Mouse (Mus musculus) adipocyte (in vitro differentiated cells): ENCODE data around the gene Btd.
A peak's percentile ranks its signal among the peaks of the same experiment; 100 is the strongest.
"Not testable (repeated sequence)": the region's sequence is repeated elsewhere in the genome, so short reads cannot be mapped to it uniquely, and the experiment has no call there.

ENCODE experiments used
- DNase-seq: peaks from one replicate; pipeline ENCODE4 v3.0.0-alpha.2; 2016; ENCODE audit warnings: low spot score

The Btd gene

DNA sequence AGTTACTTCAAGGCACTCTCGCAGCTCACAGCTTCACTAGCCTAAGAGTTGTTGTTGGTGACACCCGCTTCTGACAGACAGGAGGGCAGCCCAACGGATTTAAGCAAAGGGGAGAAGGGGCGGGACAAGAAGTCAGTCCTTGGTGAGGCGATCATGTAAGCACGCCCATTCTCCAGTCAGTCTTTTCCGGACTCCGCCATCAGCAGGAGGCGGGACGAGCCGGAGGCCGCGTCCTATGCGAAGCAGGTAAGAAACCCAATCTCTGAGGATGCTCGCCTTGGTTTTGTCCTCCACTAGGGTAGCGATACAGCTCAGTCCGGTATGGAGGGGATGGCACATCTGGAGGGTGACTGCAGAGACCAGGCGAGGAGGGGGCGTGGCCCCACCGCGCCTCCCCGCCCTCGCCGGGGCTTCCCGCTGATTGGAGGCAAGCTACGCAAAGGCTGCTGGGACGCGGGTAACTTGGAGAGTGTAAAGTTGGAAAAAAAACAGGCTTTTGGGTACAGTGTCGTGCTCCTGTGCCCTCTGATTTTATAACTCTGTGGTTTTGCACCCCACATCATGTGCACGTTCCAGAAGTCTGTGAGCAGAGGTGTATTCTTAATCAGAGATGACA lies at the start of gene Btd, which contains the start of gene Hacl1:
Btd (plus strand) TSS at position 139 of the 616 bp plus-strand sequence.
Hacl1 (minus strand) TSS at position 397 of the 616 bp plus-strand sequence.
- DNase-seq, result peak; percentile 96

DNA sequence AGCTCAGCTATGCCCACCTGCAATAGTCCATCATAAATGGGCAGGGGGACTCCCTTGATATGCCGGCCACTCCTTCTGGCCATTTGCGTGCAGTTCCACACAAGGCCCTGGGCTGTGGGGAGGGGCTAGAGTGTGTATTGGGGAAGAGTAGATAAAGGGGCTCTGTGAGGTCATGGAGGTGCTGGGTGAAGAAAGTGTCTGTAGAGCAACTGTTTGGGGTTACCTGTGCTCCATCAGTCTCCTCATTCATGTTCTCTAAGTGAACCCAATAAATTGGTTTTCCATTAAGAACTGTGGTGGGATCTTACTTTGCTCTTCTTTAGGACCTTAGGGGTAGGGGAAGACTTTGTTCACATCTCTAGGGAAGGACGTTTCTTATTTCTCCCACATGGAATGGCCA lies 49.6 kb upstream of the Btd start, which contains the start of gene Colq:
Colq (minus strand) TSS at position 101 of the 400 bp plus-strand sequence.
- no peak for DNase-seq

DNA sequence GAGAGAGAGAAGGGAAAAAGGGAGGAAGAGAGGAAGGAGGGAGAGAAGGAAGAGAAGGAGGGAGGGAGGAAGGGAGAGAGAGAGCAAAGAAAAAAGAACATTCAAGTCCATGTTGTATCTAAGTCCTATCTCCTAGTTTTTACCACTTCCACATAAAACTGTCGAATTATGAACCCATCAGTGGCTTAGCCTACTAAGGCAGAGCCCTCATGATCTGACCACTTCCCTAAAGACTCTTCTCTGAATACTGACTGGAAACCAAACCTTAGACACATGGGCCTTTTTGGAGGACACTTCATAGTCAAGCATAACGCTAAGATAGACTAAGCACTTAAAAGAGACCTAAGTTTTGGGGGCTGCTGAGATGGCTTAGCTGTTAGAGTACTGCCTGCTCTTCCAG lies 47.8 kb upstream of the Btd start:
- no peak for DNase-seq

GRCm38 (mm10) chr14:31594693-31595092 lies 46.1 kb upstream of the Btd start:
- DNase-seq, result no peak

DNA sequence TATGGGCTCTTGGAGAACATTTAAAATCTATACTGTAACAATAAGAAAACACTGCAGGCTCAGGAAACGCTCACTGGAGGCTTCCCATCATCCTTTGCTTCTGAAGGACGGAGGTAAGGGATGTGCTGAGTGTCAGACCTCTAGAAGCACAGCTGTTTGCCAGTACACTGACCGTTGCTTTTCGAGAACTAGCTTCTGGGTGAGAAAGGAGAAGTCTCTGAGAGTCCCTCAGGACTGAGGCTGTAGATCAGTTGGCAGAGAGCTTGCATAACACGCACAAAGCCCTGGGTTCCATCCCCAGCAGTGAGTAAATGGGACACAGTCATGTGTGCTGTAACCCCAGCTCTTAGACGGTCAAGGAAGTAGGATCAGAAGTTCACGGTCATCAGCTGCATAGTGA lies 44.4 kb upstream of the Btd start:
- DNase-seq, result no peak

GRCm38 (mm10) chr14:31597446-31597845 lies 43.4 kb upstream of the Btd start:
- DNase-seq, result no peak

GRCm38 (mm10) chr14:31601908-31602615 lies 38.8 kb upstream of the Btd start:
- DNase-seq, result no peak

- DNase-seq, result not testable (repeated sequence)
These were observed 38.2 kb upstream of the Btd start for GRCm38 (mm10) chr14:31602616-31602979.

DNA sequence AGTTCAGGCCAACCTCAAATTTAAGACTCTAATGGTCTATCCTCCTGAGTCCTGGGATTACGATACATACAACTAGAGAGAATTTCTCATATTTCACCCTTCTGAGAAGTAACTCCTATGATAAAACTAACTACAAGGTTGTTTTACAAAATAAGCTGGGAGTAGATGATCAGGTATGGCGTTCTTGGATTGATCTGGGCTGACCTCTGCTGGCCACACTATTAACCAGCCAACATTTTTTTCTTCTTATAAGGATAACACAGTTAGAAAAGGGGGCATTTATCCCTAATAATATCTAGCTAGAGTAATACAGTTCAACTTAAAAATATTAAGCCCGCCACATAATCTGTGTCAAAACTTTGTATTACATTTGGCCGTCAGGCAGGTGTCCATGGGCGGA lies 35.9 kb upstream of the Btd start:
- DNase-seq, result peak; percentile 60

DNA sequence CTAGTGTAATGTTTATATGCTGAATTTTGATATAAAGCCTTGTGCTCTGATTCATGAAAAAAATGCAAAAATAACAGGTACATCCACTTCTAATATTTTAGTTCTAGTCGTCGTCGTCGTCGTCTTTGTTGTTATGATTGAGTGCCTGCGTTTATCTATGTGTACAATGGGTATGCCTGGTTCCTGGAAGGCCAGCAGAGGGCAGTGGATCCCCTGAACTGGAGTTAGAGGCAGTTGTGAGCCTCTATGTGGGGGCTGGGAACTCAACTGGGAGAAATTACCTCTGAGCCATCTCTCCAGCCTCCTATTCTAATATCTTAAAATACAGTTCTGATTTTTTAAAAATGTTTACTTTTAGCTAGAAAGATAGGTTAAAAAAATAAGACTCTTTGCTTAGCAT lies 35.3 kb upstream of the Btd start:
- no peak for DNase-seq

DNA sequence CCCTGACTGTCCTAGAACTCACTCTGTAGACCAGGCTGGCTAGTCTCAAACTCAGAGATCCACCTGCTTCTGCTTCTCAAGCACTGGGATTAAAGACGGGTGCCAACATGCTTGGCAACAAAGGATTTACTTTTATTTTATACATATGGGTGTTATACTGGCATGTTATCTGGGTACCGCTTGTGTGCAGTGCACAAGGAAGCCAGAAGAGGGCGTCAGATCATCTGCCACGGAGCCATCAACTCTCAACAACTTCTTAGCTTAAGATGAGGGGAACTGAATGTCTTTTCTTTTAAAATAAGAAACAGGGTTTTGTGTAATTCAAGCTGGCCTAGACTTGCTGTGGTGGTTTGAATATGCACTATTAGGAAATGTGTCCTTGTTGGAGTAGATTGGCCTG lies 28.8 kb upstream of the Btd start:
- no peak for DNase-seq

DNA sequence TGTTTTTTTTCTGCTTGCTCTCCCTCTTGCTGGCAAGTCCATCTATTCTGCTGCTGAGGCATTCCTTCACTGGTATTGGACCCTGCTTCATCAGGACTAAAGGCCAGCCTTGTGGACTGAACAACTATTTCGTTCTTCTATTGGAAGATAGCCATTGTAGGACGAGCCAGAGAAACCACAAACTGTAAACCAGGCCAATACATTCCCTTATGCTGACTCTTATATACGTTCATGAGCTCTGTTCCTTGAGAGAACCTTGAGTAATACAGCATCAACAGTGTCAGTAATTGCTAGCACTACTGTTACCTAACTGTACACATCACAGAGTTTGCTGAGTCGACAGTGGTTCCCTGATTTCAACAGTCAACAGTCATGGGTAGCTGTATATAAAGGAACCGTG lies 27.2 kb upstream of the Btd start:
- peak; percentile 33 for DNase-seq

- DNase-seq, result no peak
These were observed 23.6 kb upstream of the Btd start for GRCm38 (mm10) chr14:31617204-31617603.

GRCm38 (mm10) chr14:31617997-31618396 lies 22.8 kb upstream of the Btd start:
- no peak for DNase-seq

DNA sequence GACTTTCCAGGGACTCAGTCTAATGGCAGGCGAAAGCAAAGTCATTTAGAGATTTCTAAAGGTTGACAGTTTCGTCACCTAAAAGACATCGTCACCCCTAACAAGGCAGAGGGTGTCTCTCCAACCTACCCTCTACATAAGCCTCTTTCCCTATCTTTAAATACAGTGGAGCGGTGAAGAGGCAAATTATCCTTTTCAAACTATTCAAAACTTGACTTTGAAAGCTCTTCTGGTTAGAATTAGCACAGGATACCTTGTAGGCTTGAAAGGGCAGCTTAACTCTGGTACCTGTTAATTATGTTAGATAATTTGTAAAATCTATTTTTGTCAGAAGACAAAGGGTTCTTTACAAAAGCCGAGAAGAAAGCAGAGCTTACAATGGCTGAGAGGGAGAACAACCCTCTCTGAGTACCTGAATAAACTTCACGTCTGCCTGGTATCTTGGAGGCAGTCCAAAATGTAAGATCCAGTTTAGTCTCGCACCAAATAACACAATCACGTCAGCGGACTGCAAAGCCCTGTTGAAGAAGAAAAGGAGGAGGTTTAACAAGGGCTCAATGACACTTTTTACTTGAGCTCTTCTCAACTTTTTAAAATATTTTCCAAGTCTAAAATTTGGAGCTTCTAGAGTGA lies 20.1 kb upstream of the Btd start:
- no peak for DNase-seq

DNA sequence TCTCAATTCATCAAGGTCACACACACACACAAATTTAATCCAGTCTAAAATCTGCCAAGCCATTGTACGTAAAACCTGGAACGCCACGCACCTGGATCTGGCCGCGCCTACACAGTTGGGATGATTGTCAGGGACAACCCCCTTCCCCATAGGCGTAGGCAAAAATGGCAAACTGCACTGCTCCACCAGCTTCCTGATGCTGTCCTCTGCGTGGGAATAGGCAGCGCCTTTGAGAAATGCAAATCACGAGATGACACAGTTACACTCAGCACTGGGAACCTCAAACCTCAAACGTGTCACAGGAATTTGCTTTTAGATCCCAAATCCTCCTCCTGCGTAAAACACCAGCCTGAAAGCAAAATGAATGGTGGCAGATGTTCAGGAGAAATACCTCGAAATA lies 18.1 kb upstream of the Btd start:
- no peak for DNase-seq

DNA sequence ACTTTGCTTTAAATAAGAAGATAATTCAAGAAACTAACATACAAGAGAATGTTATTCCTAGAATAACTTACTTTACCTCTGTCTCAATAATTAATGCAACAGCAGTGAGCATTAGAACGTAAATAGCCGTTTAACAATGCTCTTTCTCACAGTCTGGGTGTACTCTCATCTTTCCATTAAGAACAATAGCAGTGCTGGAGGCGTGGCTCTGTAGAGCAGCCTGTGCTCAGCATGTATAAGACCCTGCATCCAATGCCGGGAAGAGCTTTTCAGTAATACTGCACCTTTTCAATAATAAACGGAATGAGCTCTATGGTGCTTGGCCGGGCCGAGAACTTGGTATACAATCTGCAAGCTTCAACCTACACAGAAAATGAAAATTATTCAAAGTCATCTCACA lies 10.2 kb upstream of the Btd start:
- DNase-seq, result no peak

GRCm38 (mm10) chr14:31640346-31640889 lies 410 bp upstream of the Btd start, which contains the start of gene Gm49387:
Gene Gm49387, minus strand, starts transcription at chr14:31640878.
- DNase-seq, result peak; percentile 40

GRCm38 (mm10) chr14:31641506-31642155 lies 803 bp downstream of the Btd start:
- DNase-seq, result no peak

DNA sequence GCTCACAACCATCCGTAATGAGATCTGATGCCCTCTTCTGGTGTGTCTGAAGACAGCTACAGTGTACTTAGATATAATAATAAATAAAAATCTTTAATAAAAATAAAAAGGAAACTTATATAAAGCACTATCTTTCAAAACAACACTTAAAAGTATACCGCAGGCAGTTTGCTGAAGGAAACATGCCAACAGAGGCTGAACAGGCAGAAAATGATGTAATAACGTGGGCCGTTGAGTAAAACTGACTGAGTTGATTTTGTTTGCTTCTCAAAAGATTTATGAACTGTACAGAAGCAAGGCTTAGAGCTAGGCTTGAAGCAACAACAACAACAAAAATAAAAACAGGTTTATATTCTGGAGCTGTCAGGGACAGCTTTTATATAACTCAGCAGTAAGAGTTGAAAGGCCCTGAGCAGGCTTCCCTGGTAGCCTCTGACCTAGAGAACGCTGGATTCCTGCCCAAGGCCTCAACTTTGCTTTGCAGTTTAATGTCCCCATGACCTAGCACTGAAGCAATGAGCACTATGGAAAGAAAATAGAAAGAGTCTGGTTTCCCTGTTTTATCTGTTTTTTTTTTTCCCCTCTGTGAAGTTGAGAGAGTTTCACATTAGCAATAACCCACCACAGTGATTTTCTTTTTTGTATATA lies 3.5 kb downstream of the Btd start:
- peak; percentile 92 for DNase-seq

DNA sequence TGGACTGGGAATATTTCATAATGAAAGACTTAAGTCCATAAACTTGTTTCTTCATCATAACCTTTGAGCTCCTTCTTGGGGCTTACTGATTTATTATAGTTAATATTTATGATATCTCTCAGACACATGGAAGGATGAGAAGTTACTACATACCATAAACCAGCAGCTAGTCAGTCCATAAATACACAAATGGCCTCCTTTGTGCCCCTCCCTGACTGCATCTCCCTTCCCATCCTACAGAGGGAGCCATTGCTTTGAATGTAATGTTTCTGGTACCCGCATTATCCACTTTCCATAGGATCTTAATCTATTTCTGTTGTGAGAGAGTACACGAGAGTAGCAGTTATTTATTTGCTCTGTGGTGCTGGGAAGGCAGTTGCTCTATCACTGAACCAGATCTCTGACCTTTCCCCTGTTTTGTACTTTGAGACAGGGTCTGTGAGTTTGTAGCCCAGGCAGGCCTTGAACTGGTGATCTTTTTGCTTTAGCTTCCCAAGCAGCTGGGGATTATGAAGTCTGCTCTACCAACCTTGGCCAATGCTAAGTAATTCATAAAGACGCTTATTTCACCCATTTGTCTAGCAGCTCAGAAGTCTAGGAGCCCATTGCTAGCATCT lies 4.2 kb downstream of the Btd start:
- DNase-seq, result peak; percentile 62
